Mouse (Mus musculus): ENCODE results near the gene Mgat4e. TPM values are rescaled to one million over a fixed set of nuclear protein-coding genes. Genes with fewer than 3 reads are reported as not detected.

Gene Mgat4e
- total RNA-seq, 2 experiments from 2014 or later: not detected

Other genes with a start within 250 kb of the Mgat4e start
- 0.32 and 1.1 TPM in 2 replicates for gene Ppfia4, start 216.8 kb downstream of the Mgat4e start, total RNA-seq (2014; fragmentation: Nextera tagmentation)
- 1.1 and 1.6 TPM in 2 replicates for gene Ppfia4, start 216.8 kb downstream of the Mgat4e start, total RNA-seq (2017)
- gene Tmem183a, start 187.7 kb downstream of the Mgat4e start, total RNA-seq (2014; fragmentation: Nextera tagmentation): 48.8 and 72.3 TPM in 2 replicates
- 51.4 and 57.0 TPM in 2 replicates for gene Tmem183a, start 187.7 kb downstream of the Mgat4e start, total RNA-seq (2017)
- not detected in 2 replicates for gene 4933406M09Rik, start 163.7 kb downstream of the Mgat4e start, total RNA-seq (2014; fragmentation: Nextera tagmentation)
- gene 4933406M09Rik, start 163.7 kb downstream of the Mgat4e start, total RNA-seq (2017): not detected in 2 replicates
- gene Cyb5r1, start 144.1 kb downstream of the Mgat4e start, total RNA-seq (2014; fragmentation: Nextera tagmentation): 33.0 and 38.9 TPM in 2 replicates
- 16.3 and 24.8 TPM in 2 replicates for gene Cyb5r1, start 144.1 kb downstream of the Mgat4e start, total RNA-seq (2017)
- gene Adipor1, start 134.3 kb downstream of the Mgat4e start, total RNA-seq (2014; fragmentation: Nextera tagmentation): 42.2 and 56.1 TPM in 2 replicates
- gene Adipor1, start 134.3 kb downstream of the Mgat4e start, total RNA-seq (2017): 33.3 and 37.5 TPM in 2 replicates
- 62.2 and 79.3 TPM in 2 replicates for gene Klhl12, start 94.2 kb downstream of the Mgat4e start, total RNA-seq (2014; fragmentation: Nextera tagmentation)
- 49.9 and 60.7 TPM in 2 replicates for gene Klhl12, start 94.2 kb downstream of the Mgat4e start, total RNA-seq (2017)
- 16.3 and 31.0 TPM in 2 replicates for gene Rabif, start 55.0 kb downstream of the Mgat4e start, total RNA-seq (2014; fragmentation: Nextera tagmentation)
- 20.9 and 21.3 TPM in 2 replicates for gene Rabif, start 55.0 kb downstream of the Mgat4e start, total RNA-seq (2017)
- 35.0 and 42.7 TPM in 2 replicates for gene Kdm5b, start 10.5 kb upstream of the Mgat4e start, total RNA-seq (2014; fragmentation: Nextera tagmentation)
- 25.5 and 41.3 TPM in 2 replicates for gene Kdm5b, start 10.5 kb upstream of the Mgat4e start, total RNA-seq (2017)
- 0.33 TPM in 1 of 2 replicates, not detected in the other for gene Syt2, start 97.0 kb upstream of the Mgat4e start, total RNA-seq (2014; fragmentation: Nextera tagmentation)
- 0.05 TPM in 1 of 2 replicates, not detected in the other for gene Syt2, start 97.0 kb upstream of the Mgat4e start, total RNA-seq (2017)

Data from megakaryocyte-erythroid progenitor cell, adult 5-6 weeks (primary cell).